Mouse (Mus musculus): ENCODE measurements around the gene Fndc3b.

Gene Fndc3b

GRCm38 (mm10) chr3:27469971-27470370 lies 241.1 kb downstream of the Fndc3b start:
- H3K27me3 ChIP-seq (ENCODE audit: insufficient read depth, low read length), result no peaks in the 10 kb centered on the region
- no peak for TF ChIP-seq CTCF (conservative IDR thresholded peaks at IDR 0.05; ENCODE audit: low read length)
- TF ChIP-seq POU5F1 (IDR thresholded peaks at IDR 0.05; ENCODE audit: borderline replicate concordance, low read length), result no peak
- no peak for TF ChIP-seq NANOG (IDR thresholded peaks at IDR 0.05; ENCODE audit: borderline replicate concordance, low read length)
- peaks cover 8% of the 10 kb centered on the region for H3K9me3 ChIP-seq (ENCODE audit: low read length)
- H3K4me3 ChIP-seq (replicated peaks; ENCODE audit: low read length), result no peak overlapping the region
- no peaks in the 10 kb centered on the region for H3K4me1 ChIP-seq (replicated peaks; ENCODE audit: low read depth, low read length)
- peaks cover 34% of the 10 kb centered on the region for H3K36me3 ChIP-seq (ENCODE audit: insufficient read depth, low read length)

DNA sequence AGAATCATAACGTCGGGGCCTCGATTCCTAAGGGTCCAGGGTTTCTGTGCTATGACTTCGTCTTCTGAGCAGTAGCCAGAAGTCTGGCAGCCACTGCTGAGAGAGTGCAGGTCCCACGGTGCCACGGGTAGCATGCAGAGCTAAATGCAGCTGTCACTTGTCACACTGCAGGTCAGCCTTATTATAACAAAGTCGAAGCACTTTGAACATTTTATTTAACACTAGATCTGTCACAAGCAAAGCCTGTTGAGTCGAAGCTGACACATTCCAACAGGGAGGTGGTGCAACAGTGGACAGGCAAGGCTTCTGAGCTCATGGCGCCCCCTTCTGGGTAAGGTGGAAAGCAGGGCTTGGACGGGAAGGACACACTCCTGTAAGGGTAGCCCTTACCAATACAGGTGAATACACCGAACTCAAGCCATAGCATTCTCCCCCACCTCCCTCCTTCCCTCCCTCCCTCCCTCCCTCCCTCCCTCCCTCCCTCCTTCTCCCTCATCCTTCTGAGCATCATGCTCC lies 243.5 kb downstream of the Fndc3b start:
- H3K4me1 ChIP-seq (replicated peaks; ENCODE audit: low read depth, low read length), result no peaks in the 10 kb centered on the region
- TF ChIP-seq NANOG (IDR thresholded peaks at IDR 0.05; ENCODE audit: borderline replicate concordance, low read length) (no peak), CTCF (conservative IDR thresholded peaks at IDR 0.05; ENCODE audit: low read length) (peak; percentile 43; the same call in 1 of the 2 replicates)
- H3K36me3 ChIP-seq (ENCODE audit: insufficient read depth, low read length), result peaks cover 28% of the 10 kb centered on the region
- no peaks in the 10 kb centered on the region for H3K9me3 ChIP-seq (ENCODE audit: low read length)
- no peak overlapping the region for H3K4me3 ChIP-seq (replicated peaks; ENCODE audit: low read length)
- no peaks in the 10 kb centered on the region for H3K27me3 ChIP-seq (ENCODE audit: insufficient read depth, low read length)

DNA sequence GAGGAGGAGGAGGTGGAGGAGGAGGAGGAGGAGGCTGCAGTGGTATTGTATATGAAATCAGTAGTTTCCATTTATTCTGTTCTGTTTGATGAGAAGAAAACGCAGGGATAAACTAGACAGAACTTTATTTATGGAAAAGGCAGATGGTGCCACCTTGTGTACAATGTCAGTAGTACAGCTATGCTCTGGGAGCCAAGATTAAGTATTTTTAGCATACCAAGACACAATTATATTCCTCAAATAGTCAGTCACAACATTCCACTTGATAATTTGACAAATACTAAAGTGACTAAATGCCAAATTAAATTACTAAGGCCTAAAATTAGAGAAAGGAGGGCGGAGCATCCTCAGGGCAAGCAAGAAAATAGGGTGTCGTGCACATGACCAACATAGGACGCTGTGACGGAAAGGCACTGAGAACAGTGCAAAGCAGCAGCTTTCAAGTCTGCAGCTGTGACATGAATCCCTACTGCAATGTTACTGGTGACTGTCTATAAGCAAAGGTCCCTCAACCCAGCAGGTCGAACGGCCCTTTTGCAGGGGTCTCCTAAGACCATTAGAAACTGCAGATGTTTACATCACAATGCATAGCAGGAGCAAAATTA lies 244.7 kb downstream of the Fndc3b start:
- TF ChIP-seq CTCF (conservative IDR thresholded peaks at IDR 0.05; ENCODE audit: low read length), result peak; percentile 92
- TF ChIP-seq NANOG (IDR thresholded peaks at IDR 0.05; ENCODE audit: borderline replicate concordance, low read length), result no peak
- no peak for TF ChIP-seq POU5F1 (IDR thresholded peaks at IDR 0.05; ENCODE audit: borderline replicate concordance, low read length)
- H3K36me3 ChIP-seq (ENCODE audit: insufficient read depth, low read length), result peaks cover 38% of the 10 kb centered on the region

GRCm38 (mm10) chr3:27463373-27463772 lies 247.7 kb downstream of the Fndc3b start:
- Histone ChIP-seq H3K4me1 (replicated peaks; ENCODE audit: low read depth, low read length) (no peaks in the 10 kb centered on the region), H3K36me3 (ENCODE audit: insufficient read depth, low read length) (peaks cover 57% of the 10 kb centered on the region), H3K9me3 (ENCODE audit: low read length) (peaks cover 12% of the 10 kb centered on the region), H3K4me3 (replicated peaks; ENCODE audit: low read length) (no peak overlapping the region), H3K27me3 (ENCODE audit: insufficient read depth, low read length) (no peaks in the 10 kb centered on the region)
- no peak for TF ChIP-seq NANOG (IDR thresholded peaks at IDR 0.05; ENCODE audit: borderline replicate concordance, low read length)
- TF ChIP-seq CTCF (conservative IDR thresholded peaks at IDR 0.05; ENCODE audit: low read length), result no peak
- TF ChIP-seq POU5F1 (IDR thresholded peaks at IDR 0.05; ENCODE audit: borderline replicate concordance, low read length), result no peak

More for the DNA sequence above, 244.7 kb downstream of the Fndc3b start:
- H3K9me3 ChIP-seq (ENCODE audit: low read length), result peaks cover 7% of the 10 kb centered on the region
- H3K4me3 ChIP-seq (replicated peaks; ENCODE audit: low read length), result no peak overlapping the region
- H3K27me3 ChIP-seq (ENCODE audit: insufficient read depth, low read length), result no peaks in the 10 kb centered on the region
- H3K4me1 ChIP-seq (replicated peaks; ENCODE audit: low read depth, low read length), result no peaks in the 10 kb centered on the region

DNA sequence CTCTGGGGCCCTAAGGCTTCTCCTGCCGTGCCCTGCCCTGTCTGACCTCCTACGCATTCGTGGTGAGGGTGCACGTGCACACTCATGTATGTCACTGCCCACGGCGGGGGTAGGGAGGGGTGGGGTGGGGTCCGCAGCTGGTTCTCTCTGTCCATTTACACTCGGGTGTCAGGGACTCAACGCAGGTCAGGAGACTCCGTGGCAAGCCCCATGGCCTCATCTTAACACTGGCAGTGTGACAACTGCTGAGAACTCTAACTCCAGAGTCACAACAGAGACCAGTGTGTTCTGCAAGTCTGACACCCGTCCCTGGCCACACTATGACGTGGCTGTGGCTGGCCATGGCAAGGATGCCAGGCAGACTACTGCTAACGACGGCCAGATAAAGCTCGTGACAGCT lies 248.2 kb downstream of the Fndc3b start:
- H3K36me3 ChIP-seq (ENCODE audit: insufficient read depth, low read length), result peaks cover 57% of the 10 kb centered on the region
- TF ChIP-seq NANOG (IDR thresholded peaks at IDR 0.05; ENCODE audit: borderline replicate concordance, low read length), result no peak
- no peak for TF ChIP-seq POU5F1 (IDR thresholded peaks at IDR 0.05; ENCODE audit: borderline replicate concordance, low read length)
- TF ChIP-seq CTCF (conservative IDR thresholded peaks at IDR 0.05; ENCODE audit: low read length), result no peak
- H3K27me3 ChIP-seq (ENCODE audit: insufficient read depth, low read length), result no peaks in the 10 kb centered on the region
- H3K4me3 ChIP-seq (replicated peaks; ENCODE audit: low read length), result no peak overlapping the region
- H3K9me3 ChIP-seq (ENCODE audit: low read length), result peaks cover 12% of the 10 kb centered on the region
- no peaks in the 10 kb centered on the region for H3K4me1 ChIP-seq (replicated peaks; ENCODE audit: low read depth, low read length)

DNA sequence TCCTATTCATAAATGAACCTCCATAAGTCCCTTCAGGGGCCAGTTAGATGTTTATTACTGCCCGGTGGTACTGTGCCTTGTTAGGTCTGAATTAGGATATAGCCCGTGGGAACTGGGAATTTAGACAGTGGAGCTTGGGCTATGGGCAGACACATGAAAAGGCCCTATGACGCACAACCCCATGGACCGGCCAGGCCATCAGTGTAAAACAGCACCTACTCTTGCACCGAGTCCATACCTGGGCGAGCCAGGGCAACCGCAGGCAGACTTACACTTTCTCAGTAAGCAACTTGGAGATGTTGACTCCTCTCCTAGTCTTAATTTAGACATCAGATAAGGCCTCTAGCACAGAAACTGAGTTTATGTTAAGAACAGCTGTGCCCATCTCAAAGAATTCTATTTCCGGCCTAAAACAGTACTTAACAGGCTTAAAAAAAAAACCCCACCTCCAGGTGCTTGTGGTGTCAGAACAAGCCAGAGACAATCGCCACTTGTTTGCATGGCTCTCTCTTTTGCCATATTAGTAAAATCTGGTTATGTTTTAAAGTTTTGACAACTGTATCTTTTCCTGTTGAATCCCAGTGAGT lies 248.7 kb downstream of the Fndc3b start:
- Histone ChIP-seq H3K36me3 (ENCODE audit: insufficient read depth, low read length) (peaks cover 56% of the 10 kb centered on the region), H3K27me3 (ENCODE audit: insufficient read depth, low read length) (no peaks in the 10 kb centered on the region), H3K9me3 (ENCODE audit: low read length) (peaks cover 12% of the 10 kb centered on the region), H3K4me3 (replicated peaks; ENCODE audit: low read length) (no peak overlapping the region), H3K4me1 (replicated peaks; ENCODE audit: low read depth, low read length) (no peaks in the 10 kb centered on the region)
- TF ChIP-seq CTCF (conservative IDR thresholded peaks at IDR 0.05; ENCODE audit: low read length) (no peak), NANOG (IDR thresholded peaks at IDR 0.05; ENCODE audit: borderline replicate concordance, low read length) (no peak), POU5F1 (IDR thresholded peaks at IDR 0.05; ENCODE audit: borderline replicate concordance, low read length) (no peak)

- no peaks in the 10 kb centered on the region for H3K27me3 ChIP-seq (ENCODE audit: insufficient read depth, low read length)
- peaks cover 12% of the 10 kb centered on the region for H3K9me3 ChIP-seq (ENCODE audit: low read length)
- TF ChIP-seq POU5F1 (IDR thresholded peaks at IDR 0.05; ENCODE audit: borderline replicate concordance, low read length) (no peak), NANOG (IDR thresholded peaks at IDR 0.05; ENCODE audit: borderline replicate concordance, low read length) (no peak), CTCF (conservative IDR thresholded peaks at IDR 0.05; ENCODE audit: low read length) (no peak)
- H3K36me3 ChIP-seq (ENCODE audit: insufficient read depth, low read length), result peaks cover 50% of the 10 kb centered on the region
- no peaks in the 10 kb centered on the region for H3K4me1 ChIP-seq (replicated peaks; ENCODE audit: low read depth, low read length)
- H3K4me3 ChIP-seq (replicated peaks; ENCODE audit: low read length), result no peak overlapping the region
Observed at GRCm38 (mm10) chr3:27461861-27462260, 249.2 kb downstream of the Fndc3b start.

DNA sequence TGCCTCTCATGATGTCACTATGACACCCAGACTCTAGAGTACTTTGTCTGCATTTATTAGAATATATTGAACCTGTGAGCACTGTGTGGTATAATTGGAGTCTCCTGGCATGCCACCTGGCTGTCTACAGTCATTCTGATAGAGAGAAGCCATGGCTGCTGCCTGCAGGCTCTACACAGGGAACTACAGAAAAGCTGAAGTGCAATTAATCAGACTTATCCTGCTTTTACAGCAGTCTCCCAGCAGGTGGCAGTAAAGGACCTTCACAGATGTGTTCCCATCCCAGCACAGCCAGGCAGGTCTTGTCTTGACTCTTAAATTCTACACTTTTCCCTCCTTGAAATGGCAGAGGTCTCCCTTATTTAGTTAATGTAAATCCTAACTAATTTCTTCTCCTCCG lies 250.1 kb downstream of the Fndc3b start:
- Histone ChIP-seq H3K4me1 (replicated peaks; ENCODE audit: low read depth, low read length) (no peaks in the 10 kb centered on the region), H3K36me3 (ENCODE audit: insufficient read depth, low read length) (peaks cover 52% of the 10 kb centered on the region), H3K9me3 (ENCODE audit: low read length) (peaks cover 12% of the 10 kb centered on the region), H3K4me3 (replicated peaks; ENCODE audit: low read length) (no peak overlapping the region), H3K27me3 (ENCODE audit: insufficient read depth, low read length) (no peaks in the 10 kb centered on the region)
- TF ChIP-seq POU5F1 (IDR thresholded peaks at IDR 0.05; ENCODE audit: borderline replicate concordance, low read length), result no peak
- TF ChIP-seq NANOG (IDR thresholded peaks at IDR 0.05; ENCODE audit: borderline replicate concordance, low read length), result no peak
- TF ChIP-seq CTCF (conservative IDR thresholded peaks at IDR 0.05; ENCODE audit: low read length), result peak; percentile 61

Data from E14TG2a.4 (cell line).